Mouse (Mus musculus) forebrain, postnatal 0 days (tissue): ENCODE measurements around the gene Fgf8. TPM values are rescaled to one million over a fixed set of nuclear protein-coding genes. Genes with fewer than 3 reads are reported as not detected.

Source experiments
- ATAC-seq: fragments of 200-750 bp; cut with Nextera tagmentation; 2 replicates; pipeline ENCODE4 v1.8.0; 2017; ENCODE audit warnings: mild to moderate bottlenecking, moderate library complexity
- DNase-seq: peaks from one replicate; pipeline ENCODE4 v3.0.0-alpha.2; 2015
- H3K27ac ChIP-seq: fragments of 300-500 bp; sonication (generic); 2 replicates; pipeline ENCODE4 v1.5.1; 2014; ENCODE audit warnings: low read depth, mild to moderate bottlenecking, antibody characterized with exemption, low read length, moderate library complexity, mixed read lengths
- H3K27me3 ChIP-seq: fragments of 300-500 bp; sonication (generic); 2 replicates; pipeline ENCODE4 v1.6.1; 2014; ENCODE audit warnings: mild to moderate bottlenecking, low read length, mixed read lengths; ENCODE audit not compliant: insufficient read depth
- H3K36me3 ChIP-seq: fragments of 300-500 bp; sonication (generic); 2 replicates; pipeline ENCODE4 v1.6.1; 2014; ENCODE audit warnings: mild to moderate bottlenecking, moderate library complexity; ENCODE audit not compliant: insufficient read depth
- H3K4me1 ChIP-seq: fragments of 300-500 bp; sonication (generic); 2 replicates; pipeline ENCODE4 v1.6.1; 2014; ENCODE audit warnings: antibody characterized with exemption; ENCODE audit not compliant: insufficient read depth
- H3K4me2 ChIP-seq: fragments of 300-500 bp; sonication (generic); 2 replicates; pipeline ENCODE4 v1.6.1; 2014; ENCODE audit warnings: low read depth, mild to moderate bottlenecking, moderate library complexity
- H3K4me3 ChIP-seq: fragments of 300-500 bp; sonication (generic); 2 replicates; pipeline ENCODE4 v1.5.1; 2014; ENCODE audit warnings: low read depth, low read length, mixed read lengths
- H3K9ac ChIP-seq: fragments of 300-500 bp; sonication (generic); 2 replicates; pipeline ENCODE4 v1.6.1; 2014; ENCODE audit warnings: mild to moderate bottlenecking
- H3K9me3 ChIP-seq: fragments of 300-500 bp; sonication (generic); 2 replicates; pipeline ENCODE4 v1.6.1; 2016; ENCODE audit warnings: low read length
- CTCF ChIP-seq: sonication (generic); IDR thresholded peaks from 2 replicates; pipeline ENCODE4 v1.5.1; 2016; ENCODE audit warnings: antibody characterized with exemption, control low read depth, low read depth
- WGBS: fragments of 180-500 bp; shearing (Covaris S2); extraction: QIAGEN DNeasy Blood & Tissue Kit; methylation state at CpG from one replicate; pipeline ENCODE4 v1.1.7; 2014; 5-methylcytosine and 5-hydroxymethylcytosine counted together
- polyA plus RNA-seq: library from polyadenylated mRNA; unstranded; fragments of >200 nt; fragmentation: Nextera tagmentation; extraction: Ambion mirVana; gene quantifications from 2 replicates; pipeline ENCODE4 v1.2.1, GENCODE M21; 2015
- total RNA-seq: library from RNA; depleted of rRNA; stranded (reverse); fragments of >200 nt; gene quantifications from 2 replicates; pipeline ENCODE4 v1.2.3, GENCODE M21; 2014

The Fgf8 gene
- total and polyA plus RNA-seq, 2 experiments from 2014 or later: 0.24 to 1.00 TPM

DNA sequence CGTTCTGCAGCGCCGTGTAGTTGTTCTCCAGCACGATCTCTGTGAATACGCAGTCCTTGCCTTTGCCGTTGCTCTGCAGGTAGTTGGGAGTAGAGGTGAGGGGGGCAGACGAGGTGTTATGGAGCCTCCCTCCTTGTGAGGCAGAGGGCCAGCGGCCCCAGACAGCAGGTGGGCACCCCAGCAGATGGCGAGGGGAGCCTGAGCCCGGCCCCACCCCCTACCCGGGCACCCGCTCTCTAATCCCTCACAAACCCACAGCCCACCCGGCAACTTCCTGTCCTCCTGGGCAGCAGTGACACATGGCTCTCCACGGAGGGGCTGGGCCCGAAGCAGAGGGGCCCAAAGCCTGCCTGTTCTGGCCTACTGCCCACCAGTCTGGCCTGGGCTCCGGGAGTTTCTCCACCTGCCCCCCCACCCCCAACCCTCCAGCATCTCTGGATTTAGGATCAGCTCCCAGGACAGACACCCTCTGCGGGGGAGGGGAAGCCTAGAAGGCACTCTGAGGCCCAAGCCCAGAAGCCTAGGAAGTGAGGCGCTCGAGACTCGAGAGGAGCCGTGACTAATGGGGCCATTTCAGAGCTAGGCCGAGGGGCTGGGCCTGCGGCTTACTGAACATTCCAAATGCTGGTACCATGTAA, 5.4 kb downstream of the Fgf8 start:
- WGBS: 15% methylated on average over 22 of the region's 23 CpGs
- ATAC-seq (peak; percentile 10; the same call in 1 of the 2 replicates), DNase-seq (no peak)
- no peaks in the 10 kb centered on the region; the same call in 1 of the 2 replicates for H3K4me1 ChIP-seq
- H3K27ac ChIP-seq: no peak overlapping the region
- no peak overlapping the region for H3K9ac ChIP-seq
- H3K4me3 ChIP-seq: peak overlapping the region; percentile 29
- no peaks in the 10 kb centered on the region for H3K9me3 ChIP-seq
- no peaks in the 10 kb centered on the region for H3K36me3 ChIP-seq
- no peak for TF ChIP-seq CTCF
- H3K4me2 ChIP-seq: peak overlapping the region; percentile 52
- H3K27me3 ChIP-seq: peaks cover 59% of the 10 kb centered on the region

DNA sequence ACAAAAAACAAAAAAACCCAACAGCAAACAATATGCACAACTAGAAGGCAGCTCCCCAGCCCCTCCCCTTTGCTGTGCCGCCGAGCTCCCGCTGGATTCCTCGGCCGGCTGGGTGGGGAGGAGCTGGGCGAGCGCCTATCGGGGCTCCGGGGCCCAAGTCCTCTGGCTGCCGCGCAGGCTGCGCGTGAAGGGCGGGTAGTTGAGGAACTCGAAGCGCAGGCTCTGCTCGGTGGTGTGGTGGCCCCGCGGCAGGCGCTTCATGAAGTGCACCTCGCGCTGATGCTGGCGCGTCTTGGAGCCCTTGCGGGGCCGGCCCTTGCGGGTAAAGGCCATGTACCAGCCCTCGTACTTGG, 5.9 kb downstream of the Fgf8 start:
- Histone ChIP-seq H3K4me1 (no peaks in the 10 kb centered on the region; the same call in 1 of the 2 replicates), H3K9ac (no peak overlapping the region), H3K9me3 (no peaks in the 10 kb centered on the region), H3K4me2 (peak overlapping the region; percentile 52), H3K4me3 (peak overlapping the region; percentile 29), H3K27me3 (peaks cover 54% of the 10 kb centered on the region), H3K36me3 (no peaks in the 10 kb centered on the region), H3K27ac (no peak overlapping the region)
- peak; percentile 50 for ATAC-seq
- WGBS: 2% methylated on average over 28 of the region's 28 CpGs
- TF ChIP-seq CTCF: no peak
- DNase-seq: peak; percentile 49

- H3K9ac ChIP-seq: no peak overlapping the region
- ATAC-seq (no peak), DNase-seq (no peak)
- H3K9me3 ChIP-seq: no peaks in the 10 kb centered on the region
- H3K36me3 ChIP-seq: no peaks in the 10 kb centered on the region
- H3K4me2 ChIP-seq: no peak overlapping the region
- TF ChIP-seq CTCF: no peak
- no peak overlapping the region for H3K27ac ChIP-seq
- H3K4me3 ChIP-seq: no peak overlapping the region
- peaks cover 50% of the 10 kb centered on the region for H3K27me3 ChIP-seq
- H3K4me1 ChIP-seq: no peaks in the 10 kb centered on the region; the same call in 1 of the 2 replicates
- 45% methylated on average over 1 of the region's 1 CpGs for WGBS
Observed at GRCm38 (mm10) chr19:45736241-45736640, 6.5 kb downstream of the Fgf8 start.

DNA sequence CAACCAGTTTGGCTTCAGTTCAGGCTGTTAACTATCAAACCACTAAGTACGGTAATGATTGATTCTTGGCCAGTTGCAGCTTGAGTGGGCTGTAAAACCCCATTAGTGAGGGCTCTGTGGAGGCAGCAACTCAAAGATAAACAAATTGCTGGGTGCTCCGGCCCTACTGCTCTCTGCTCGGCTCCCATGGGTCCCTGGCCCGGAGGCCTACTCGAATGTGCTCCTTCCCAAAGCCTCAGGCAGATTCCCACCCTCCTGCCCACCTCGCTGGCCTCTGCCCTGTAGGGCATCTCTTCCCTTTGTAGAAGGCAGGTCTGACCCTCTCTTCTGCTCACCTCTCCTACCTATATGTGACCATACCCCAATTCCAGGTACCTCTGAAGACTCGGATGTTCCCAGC, 8.0 kb downstream of the Fgf8 start:
- Histone ChIP-seq H3K4me2 (no peak overlapping the region), H3K4me3 (no peak overlapping the region), H3K4me1 (no peaks in the 10 kb centered on the region; the same call in 1 of the 2 replicates), H3K36me3 (no peaks in the 10 kb centered on the region), H3K9ac (no peak overlapping the region), H3K27me3 (peaks cover 40% of the 10 kb centered on the region), H3K9me3 (no peaks in the 10 kb centered on the region), H3K27ac (no peak overlapping the region)
- TF ChIP-seq CTCF: no peak
- ATAC-seq: no peak
- 44% methylated on average over 7 of the region's 7 CpGs for whole genome bisulfite sequencing
- no peak for DNase-seq

DNA sequence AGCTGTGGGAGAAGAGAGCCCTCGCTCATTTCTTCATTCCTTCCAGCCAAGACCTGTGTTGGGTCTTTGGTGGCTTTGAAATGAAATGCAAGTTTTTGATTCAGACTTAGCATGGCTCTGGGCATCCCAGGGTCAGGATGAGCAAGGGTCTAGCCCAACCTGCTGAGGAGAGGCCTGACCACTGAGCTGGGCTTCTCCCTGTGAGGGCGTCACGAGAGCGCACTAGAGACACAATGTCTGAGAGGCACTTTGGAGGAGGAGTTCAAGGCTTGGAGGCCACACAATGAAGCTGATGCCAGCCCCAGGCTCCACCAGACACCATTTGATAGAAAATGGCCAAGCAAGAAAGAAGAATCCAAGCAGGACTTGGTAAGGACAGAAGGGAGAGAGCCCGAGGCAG, 8.5 kb downstream of the Fgf8 start:
- H3K4me2 ChIP-seq: no peak overlapping the region
- no peak for ATAC-seq

DNA sequence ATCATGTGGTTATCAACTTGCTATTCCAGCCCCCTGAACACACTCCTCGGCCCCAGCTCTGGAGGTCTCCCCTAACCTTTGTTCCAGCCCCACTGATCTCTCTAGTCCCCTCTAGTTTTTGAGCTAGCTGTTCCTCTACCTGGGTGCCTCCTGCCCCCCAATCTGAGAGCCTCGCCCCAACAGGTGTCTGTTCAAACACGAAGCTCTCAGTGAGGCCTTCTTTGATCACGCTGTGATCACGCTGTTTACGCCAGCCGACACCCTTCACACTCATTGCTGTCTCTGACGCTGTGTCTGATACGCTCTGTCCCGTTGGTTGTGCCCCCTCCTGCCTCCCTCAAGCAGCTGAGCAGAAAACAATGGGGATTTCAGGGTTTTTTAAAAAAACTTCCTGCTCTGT, 9.2 kb downstream of the Fgf8 start:
- Histone ChIP-seq H3K9ac (no peak overlapping the region), H3K27ac (no peak overlapping the region), H3K27me3 (peaks cover 28% of the 10 kb centered on the region), H3K4me1 (no peaks in the 10 kb centered on the region; the same call in 1 of the 2 replicates), H3K9me3 (no peaks in the 10 kb centered on the region), H3K4me2 (no peak overlapping the region), H3K36me3 (no peaks in the 10 kb centered on the region), H3K4me3 (no peak overlapping the region)
- DNase-seq: no peak
- 20% methylated on average over 10 of the region's 10 CpGs for WGBS
- no peak for ATAC-seq
- TF ChIP-seq CTCF: no peak

More for the DNA sequence above, 8.5 kb downstream of the Fgf8 start:
- DNase-seq: no peak
- WGBS: 77% methylated on average over 5 of the region's 5 CpGs
- TF ChIP-seq CTCF: no peak
- Histone ChIP-seq H3K36me3 (no peaks in the 10 kb centered on the region), H3K4me1 (no peaks in the 10 kb centered on the region; the same call in 1 of the 2 replicates), H3K4me3 (no peak overlapping the region), H3K27me3 (peaks cover 34% of the 10 kb centered on the region), H3K9me3 (no peaks in the 10 kb centered on the region), H3K9ac (no peak overlapping the region), H3K27ac (no peak overlapping the region)

GRCm38 (mm10) chr19:45731658-45732057, 11.1 kb downstream of the Fgf8 start:
- Histone ChIP-seq H3K4me2 (no peak overlapping the region), H3K4me1 (no peaks in the 10 kb centered on the region), H3K9me3 (no peaks in the 10 kb centered on the region), H3K9ac (no peak overlapping the region), H3K27ac (no peak overlapping the region), H3K27me3 (peaks cover 12% of the 10 kb centered on the region; the same call in 1 of the 2 replicates), H3K36me3 (no peaks in the 10 kb centered on the region), H3K4me3 (no peak overlapping the region)
- DNase-seq (no peak), ATAC-seq (no peak)
- 87% methylated on average over 7 of the region's 7 CpGs for WGBS
- no peak for TF ChIP-seq CTCF
